Mouse (Mus musculus): ENCODE measurements at regions not wholly inside any gene's neighbourhood (a gene's known extent, or its start where the extent isn't known, plus 50 kb on each side); places are given as distances from the start of the nearest gene placed in this dataset.

GRCm38 (mm10) chr8:103270035-103270434 is 484.6 kb upstream of the Cdh11 start:
- in situ Hi-C loops (cut with MboI, MseI), result loop anchor here in 1 of 2 experiments (5.0 kb wide), 1 partner anchor 1897 kb away; no protein-coding TSS in a partner anchor

GRCm38 (mm10) chr8:103270815-103271553 is 485.5 kb upstream of the Cdh11 start:
- in situ Hi-C loops (cut with MboI, MseI), result loop anchor here in 1 of 2 experiments (5.0 kb wide), 1 partner anchor 1896 kb away; no protein-coding TSS in a partner anchor

GRCm38 (mm10) chr8:103272305-103273079 is 487.1 kb upstream of the Cdh11 start:
- in situ Hi-C loops (cut with MboI, MseI), result loop anchor here in 1 of 2 experiments (5.0 kb wide), 1 partner anchor 1895 kb away; no protein-coding TSS in a partner anchor

GRCm38 (mm10) chr8:103273476-103273875 is 488.0 kb upstream of the Cdh11 start:
- in situ Hi-C loops (cut with MboI, MseI), result loop anchor here in 1 of 2 experiments (5.0 kb wide), 1 partner anchor 1894 kb away; no protein-coding TSS in a partner anchor

GRCm38 (mm10) chr8:103281801-103282200 is 496.4 kb upstream of the Cdh11 start:
- in situ Hi-C loops (cut with MboI, MseI), result no loop called here

- in situ Hi-C loops (cut with MboI, MseI), result no loop called here
Observed at GRCm38 (mm10) chr8:103288561-103288974, 503.1 kb upstream of the Cdh11 start.

GRCm38 (mm10) chr8:103292896-103293295 is 507.5 kb upstream of the Cdh11 start:
- in situ Hi-C loops (cut with MboI, MseI), result no loop called here

GRCm38 (mm10) chr8:103306476-103307183 is 521.2 kb upstream of the Cdh11 start:
- in situ Hi-C loops (cut with MboI, MseI), result no loop called here

- in situ Hi-C loops (cut with MboI, MseI), result no loop called here
Observed at GRCm38 (mm10) chr8:103313576-103313975, 528.1 kb upstream of the Cdh11 start.

GRCm38 (mm10) chr8:103314279-103315022 is 529.0 kb upstream of the Cdh11 start:
- in situ Hi-C loops (cut with MboI, MseI), result no loop called here

- in situ Hi-C loops (cut with MboI, MseI), result no loop called here
Observed at GRCm38 (mm10) chr8:103315742-103316141, 530.3 kb upstream of the Cdh11 start.

- in situ Hi-C loops (cut with MboI, MseI), result no loop called here
Observed at GRCm38 (mm10) chr8:103316691-103317091, 531.2 kb upstream of the Cdh11 start.

GRCm38 (mm10) chr8:103317149-103317725 is 531.8 kb upstream of the Cdh11 start:
- in situ Hi-C loops (cut with MboI, MseI), result no loop called here

GRCm38 (mm10) chr8:103324016-103324665 is 538.7 kb upstream of the Cdh11 start:
- in situ Hi-C loops (cut with MboI, MseI), result no loop called here

GRCm38 (mm10) chr8:103331415-103331814 is 546.0 kb upstream of the Cdh11 start:
- in situ Hi-C loops (cut with MboI, MseI), result no loop called here

- in situ Hi-C loops (cut with MboI, MseI), result no loop called here
Observed at GRCm38 (mm10) chr8:103337314-103337713, 551.9 kb upstream of the Cdh11 start.

- in situ Hi-C loops (cut with MboI, MseI), result no loop called here
Observed at GRCm38 (mm10) chr8:103339042-103339441, 553.6 kb upstream of the Cdh11 start.

GRCm38 (mm10) chr8:103339951-103340350 is 554.5 kb upstream of the Cdh11 start:
- in situ Hi-C loops (cut with MboI, MseI), result no loop called here

GRCm38 (mm10) chr8:103343891-103344290 is 558.4 kb upstream of the Cdh11 start:
- in situ Hi-C loops (cut with MboI, MseI), result no loop called here

GRCm38 (mm10) chr8:103344871-103345270 is 559.4 kb upstream of the Cdh11 start:
- in situ Hi-C loops (cut with MboI, MseI), result no loop called here

All from T-helper 17 cell (primary cell).